Mouse (Mus musculus) thymus, adult 18-20 months (tissue): ENCODE results near the gene Tspan6.

Source experiments
- DNase-seq, 2 experiments: peaks; one replicate each; pipeline ENCODE4 v3.0.0; 2022; ENCODE audit warnings: mixed read lengths in 2 of 2

The Tspan6 gene

GRCm38 (mm10) chrX:133898014-133898542, at the start of gene Tspan6:
TSS of gene Tspan6 (minus strand) at chrX:133898429.
- peak; percentile 61 to 73 for DNase-seq

GRCm38 (mm10) chrX:133947427-133947826, 49.2 kb upstream of the Tspan6 start:
- DNase-seq = peak in 1 of 2 experiments; percentile 7

- no peak for DNase-seq
Observed at GRCm38 (mm10) chrX:133939561-133939960, 41.3 kb upstream of the Tspan6 start.

GRCm38 (mm10) chrX:133936605-133937225, 38.5 kb upstream of the Tspan6 start:
- no peak for DNase-seq

GRCm38 (mm10) chrX:133931302-133932013, 33.2 kb upstream of the Tspan6 start:
- no peak for DNase-seq

- no peak for DNase-seq
Observed at GRCm38 (mm10) chrX:133926760-133927159, 28.5 kb upstream of the Tspan6 start.

- no peak for DNase-seq
Observed at GRCm38 (mm10) chrX:133921187-133921586, 23.0 kb upstream of the Tspan6 start.

GRCm38 (mm10) chrX:133914219-133914618, 16.0 kb upstream of the Tspan6 start:
- DNase-seq = no peak

- no peak for DNase-seq
Observed at GRCm38 (mm10) chrX:133913006-133913405, 14.8 kb upstream of the Tspan6 start.

- DNase-seq = no peak
Observed at GRCm38 (mm10) chrX:133911397-133912103, 13.3 kb upstream of the Tspan6 start.

- no peak for DNase-seq
Observed at GRCm38 (mm10) chrX:133908261-133908660, 10.0 kb upstream of the Tspan6 start, which contains the start of gene Srpx2. TSS of gene Srpx2 (plus strand) at chrX:133908426.

GRCm38 (mm10) chrX:133888111-133888510, 10.1 kb downstream of the Tspan6 start:
- DNase-seq = no peak

GRCm38 (mm10) chrX:133887308-133887707, 10.9 kb downstream of the Tspan6 start:
- DNase-seq = no peak

- no peak for DNase-seq
Observed at GRCm38 (mm10) chrX:133869743-133870142, 28.5 kb downstream of the Tspan6 start.

- DNase-seq = no peak
Observed at GRCm38 (mm10) chrX:133853637-133854036, 44.6 kb downstream of the Tspan6 start.

GRCm38 (mm10) chrX:133850680-133851079, 47.5 kb downstream of the Tspan6 start, which contains the start of gene Tnmd:
TSS of gene Tnmd (plus strand) at chrX:133850980.
- DNase-seq = no peak
